Mouse (Mus musculus) intestine, embryonic 14.5 days (tissue): Measurements from ENCODE around the gene Gm21921. TPM values are rescaled to one million over a fixed set of nuclear protein-coding genes. Genes with fewer than 3 reads are reported as not detected.
"Not testable (repeated sequence)": the region's sequence is repeated elsewhere in the genome, so short reads cannot be mapped to it uniquely, and the experiment has no call there.

Experiments used
- ATAC-seq: fragments of 200-750 bp; cut with Nextera tagmentation; replicated peaks from 2 replicates; pipeline ENCODE4 v1.8.0; 2017; ENCODE audit warnings: low read depth, moderate number of reproducible peaks, moderate TSS enrichment, moderate library complexity; ENCODE audit not compliant: low FRiP score, low TSS enrichment
- DNase-seq: peaks from one replicate; pipeline ENCODE4 v3.0.0-alpha.2; 2018; ENCODE audit warnings: low spot score
- H3K27ac ChIP-seq: fragments of 300-500 bp; sonication (generic); 2 replicates; pipeline ENCODE4 v1.5.1; 2014; ENCODE audit warnings: low read depth, mild to moderate bottlenecking, control low read depth
- H3K27me3 ChIP-seq: fragments of 300-500 bp; sonication (generic); replicated peaks from 2 replicates; pipeline ENCODE4 v1.6.1; 2014; ENCODE audit warnings: low read length, control low read depth; ENCODE audit not compliant: control insufficient read depth, insufficient read depth
- H3K36me3 ChIP-seq: fragments of 300-500 bp; sonication (generic); 2 replicates; pipeline ENCODE4 v1.6.1; 2014; ENCODE audit warnings: low read length, control low read depth; ENCODE audit not compliant: control insufficient read depth, insufficient read depth
- H3K4me1 ChIP-seq: fragments of 300-500 bp; sonication (generic); replicated peaks from 2 replicates; pipeline ENCODE4 v1.6.1; 2014; ENCODE audit warnings: low read length, control low read depth, mixed read lengths; ENCODE audit not compliant: control insufficient read depth, insufficient read depth
- H3K4me2 ChIP-seq: fragments of 300-500 bp; sonication (generic); 2 replicates; pipeline ENCODE4 v1.6.1; 2014; ENCODE audit warnings: low read length
- H3K4me3 ChIP-seq: fragments of 300-500 bp; sonication (generic); 2 replicates; pipeline ENCODE4 v1.5.1; 2014; ENCODE audit warnings: low read depth, low read length, control low read depth, mixed read lengths
- H3K9ac ChIP-seq: fragments of 300-500 bp; sonication (generic); 2 replicates; pipeline ENCODE4 v1.6.1; 2014; ENCODE audit warnings: mild to moderate bottlenecking, low read length
- H3K9me3 ChIP-seq: fragments of 300-500 bp; sonication (generic); 2 replicates; pipeline ENCODE4 v1.6.1; 2016; ENCODE audit warnings: low read length, control low read depth; ENCODE audit not compliant: control insufficient read depth
- WGBS: fragments of 180-500 bp; shearing (Covaris S2); extraction: QIAGEN DNeasy Blood & Tissue Kit; methylation state at CpG from one replicate; pipeline ENCODE4 v1.1.7; 2014; 5-methylcytosine and 5-hydroxymethylcytosine counted together
- polyA plus RNA-seq: library from polyadenylated mRNA; unstranded; fragments of >200 nt; fragmentation: Nextera tagmentation; extraction: Ambion mirVana; gene quantifications from 2 replicates; pipeline ENCODE4 v1.2.1, GENCODE M21; 2014

Gene Gm21921
- polyA plus RNA-seq = not detected in 2 replicates

DNA sequence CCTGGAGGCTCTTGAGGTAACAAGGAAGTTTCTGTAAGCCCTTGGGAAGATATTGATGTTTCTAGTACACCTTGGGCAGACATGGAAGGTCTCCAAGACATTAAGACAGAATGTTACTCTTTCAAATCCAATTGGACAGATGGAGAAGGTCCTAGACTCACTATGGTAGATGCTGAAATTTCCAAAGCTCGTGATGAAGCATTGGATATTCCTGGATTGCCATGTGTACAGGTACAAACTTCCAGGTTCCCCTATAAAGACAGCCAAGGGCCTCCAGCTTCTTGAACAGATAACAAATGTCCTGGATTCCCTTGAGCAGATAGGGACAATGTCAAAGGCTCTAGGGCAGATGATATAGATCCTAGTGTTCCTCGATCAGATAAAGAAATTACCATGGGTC is at the start of gene Gm21921:
TSS of gene Gm21921 (minus strand) at position 101 of the 400 bp plus-strand sequence.
- WGBS = no CpG with 5 or more reads among the region's 2 CpGs
- not testable (repeated sequence) for H3K9ac ChIP-seq, H3K9me3 ChIP-seq, H3K36me3 ChIP-seq, H3K27me3 ChIP-seq, H3K27ac ChIP-seq, H3K4me1 ChIP-seq, H3K4me2 ChIP-seq, DNase-seq, H3K4me3 ChIP-seq, ATAC-seq
